Mouse (Mus musculus): ENCODE data around the gene Psma7. TPM values are rescaled to one million over a fixed set of nuclear protein-coding genes. Genes with fewer than 3 reads are reported as not detected.

Psma7 gene
- polyA plus RNA-seq, 1 experiment, result 254 TPM

DNA sequence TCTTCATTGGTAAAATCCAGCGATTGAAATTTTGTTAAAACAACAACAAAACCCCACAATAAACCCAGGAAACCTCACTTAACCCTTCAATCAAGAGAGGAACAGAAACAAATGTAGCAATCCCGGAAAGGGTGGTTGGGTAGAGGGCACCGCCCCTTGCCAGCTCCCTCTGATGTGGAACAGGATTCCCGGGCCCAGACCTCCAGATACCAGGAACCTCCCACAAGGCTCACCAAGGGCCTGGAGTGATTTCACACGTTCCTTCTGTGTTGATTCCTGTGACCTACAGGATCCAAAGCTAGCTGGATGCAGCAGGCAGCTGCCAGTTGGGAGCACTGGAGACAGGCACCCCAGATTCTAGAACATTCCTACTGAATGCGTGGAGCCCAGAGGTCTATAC, 1.8 kb downstream of the Psma7 start:
- H3K27ac ChIP-seq (ENCODE audit: insufficient read depth, low read length), result no peak overlapping the region
- H3K27me3 ChIP-seq (ENCODE audit: control insufficient read depth, insufficient read depth, low read length), result no peaks in the 10 kb centered on the region
- 35% methylated on average over 6 of the region's 6 CpGs for WGBS

GRCm38 (mm10) chr2:180034753-180035152, 7.5 kb downstream of the Psma7 start:
- Histone ChIP-seq H3K4me3 (replicated peaks; ENCODE audit: insufficient read depth, low read depth, low read length) (no peak overlapping the region), H3K4me1 (ENCODE audit: control insufficient read depth, insufficient read depth, low read length) (peaks cover 8% of the 10 kb centered on the region; the same call in 1 of the 2 replicates), H3K27ac (ENCODE audit: insufficient read depth, low read length) (no peak overlapping the region), H3K27me3 (ENCODE audit: control insufficient read depth, insufficient read depth, low read length) (no peaks in the 10 kb centered on the region)
- TF ChIP-seq CTCF (IDR thresholded peaks at IDR 0.05; ENCODE audit: borderline replicate concordance, insufficient read depth, low read depth, low read length), result no peak
- no peak for TF ChIP-seq POLR2A (IDR thresholded peaks at IDR 0.05; ENCODE audit: borderline replicate concordance, insufficient read depth, low read length)
- DNase-seq, result no peak
- WGBS, result 44% methylated on average over 5 of the region's 5 CpGs

More for the DNA sequence above, 1.8 kb downstream of the Psma7 start:
- H3K4me1 ChIP-seq (ENCODE audit: control insufficient read depth, insufficient read depth, low read length), result peaks cover 28% of the 10 kb centered on the region
- TF ChIP-seq CTCF (IDR thresholded peaks at IDR 0.05; ENCODE audit: borderline replicate concordance, insufficient read depth, low read depth, low read length) (no peak), POLR2A (IDR thresholded peaks at IDR 0.05; ENCODE audit: borderline replicate concordance, insufficient read depth, low read length) (no peak)
- peak overlapping the region; percentile 14 for H3K4me3 ChIP-seq (replicated peaks; ENCODE audit: insufficient read depth, low read depth, low read length)
- no peak for DNase-seq

DNA sequence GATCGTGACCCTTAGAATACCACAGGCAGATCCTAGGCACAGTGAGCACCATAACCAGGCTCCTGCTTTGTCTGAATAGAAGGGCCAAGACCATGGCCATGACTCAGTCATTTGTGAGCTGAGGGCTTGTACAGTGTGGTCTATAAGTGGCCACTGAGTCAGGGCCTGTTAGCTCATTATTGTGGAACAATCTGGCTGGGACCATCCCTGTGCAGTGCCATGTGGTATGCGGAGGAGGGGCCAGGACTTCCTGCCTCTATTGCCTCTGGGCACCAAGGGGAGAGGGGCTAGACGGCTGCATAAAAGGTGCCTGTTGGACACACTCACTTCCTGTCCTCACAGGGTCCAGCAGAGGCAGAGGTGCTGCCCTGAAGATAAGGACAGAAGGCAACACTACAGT, 8.3 kb downstream of the Psma7 start:
- no peak overlapping the region for H3K4me3 ChIP-seq (replicated peaks; ENCODE audit: insufficient read depth, low read depth, low read length)
- peaks cover 2% of the 10 kb centered on the region; the same call in 1 of the 2 replicates for H3K4me1 ChIP-seq (ENCODE audit: control insufficient read depth, insufficient read depth, low read length)
- TF ChIP-seq POLR2A (IDR thresholded peaks at IDR 0.05; ENCODE audit: borderline replicate concordance, insufficient read depth, low read length) (no peak), CTCF (IDR thresholded peaks at IDR 0.05; ENCODE audit: borderline replicate concordance, insufficient read depth, low read depth, low read length) (no peak)
- DNase-seq, result no peak
- no peaks in the 10 kb centered on the region for H3K27me3 ChIP-seq (ENCODE audit: control insufficient read depth, insufficient read depth, low read length)
- 64% methylated on average over 3 of the region's 3 CpGs for WGBS
- no peak overlapping the region for H3K27ac ChIP-seq (ENCODE audit: insufficient read depth, low read length)

- no peak for DNase-seq
- Histone ChIP-seq H3K27me3 (ENCODE audit: control insufficient read depth, insufficient read depth, low read length) (no peaks in the 10 kb centered on the region), H3K27ac (ENCODE audit: insufficient read depth, low read length) (no peak overlapping the region), H3K4me1 (ENCODE audit: control insufficient read depth, insufficient read depth, low read length) (peaks cover 11% of the 10 kb centered on the region), H3K4me3 (replicated peaks; ENCODE audit: insufficient read depth, low read depth, low read length) (no peak overlapping the region)
- TF ChIP-seq CTCF (IDR thresholded peaks at IDR 0.05; ENCODE audit: borderline replicate concordance, insufficient read depth, low read depth, low read length), result no peak
- no peak for TF ChIP-seq POLR2A (IDR thresholded peaks at IDR 0.05; ENCODE audit: borderline replicate concordance, insufficient read depth, low read length)
- 59% methylated on average over 3 of the region's 3 CpGs for WGBS
These were observed 9.3 kb downstream of the Psma7 start for GRCm38 (mm10) chr2:180032925-180033324.

DNA sequence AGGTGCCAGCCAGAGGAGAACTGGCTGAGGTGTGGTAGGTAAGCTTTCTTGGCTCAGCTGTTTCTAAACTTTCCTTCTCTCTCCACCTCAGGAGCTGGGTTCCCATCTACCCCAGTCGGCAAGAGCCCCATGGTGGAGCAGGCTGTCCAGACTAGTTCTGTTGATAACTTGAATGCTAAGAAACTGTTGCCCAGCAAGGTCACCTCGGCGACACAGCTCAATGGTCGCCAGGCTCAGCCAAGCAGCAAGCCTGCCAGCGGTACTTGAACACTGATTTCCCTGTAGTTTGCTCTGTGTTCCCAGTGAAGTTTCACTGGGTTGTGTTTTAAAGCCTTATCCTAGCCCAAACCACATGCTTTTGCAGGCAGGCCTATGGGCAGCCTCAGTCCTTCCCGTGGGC, 11.0 kb downstream of the Psma7 start:
- TF ChIP-seq CTCF (IDR thresholded peaks at IDR 0.05; ENCODE audit: borderline replicate concordance, insufficient read depth, low read depth, low read length), result no peak
- TF ChIP-seq POLR2A (IDR thresholded peaks at IDR 0.05; ENCODE audit: borderline replicate concordance, insufficient read depth, low read length), result no peak
- WGBS, result 67% methylated on average over 6 of the region's 6 CpGs
- no peak overlapping the region for H3K27ac ChIP-seq (ENCODE audit: insufficient read depth, low read length)
- no peaks in the 10 kb centered on the region for H3K27me3 ChIP-seq (ENCODE audit: control insufficient read depth, insufficient read depth, low read length)
- DNase-seq, result no peak
- peaks cover 21% of the 10 kb centered on the region for H3K4me1 ChIP-seq (ENCODE audit: control insufficient read depth, insufficient read depth, low read length)
- no peak overlapping the region for H3K4me3 ChIP-seq (replicated peaks; ENCODE audit: insufficient read depth, low read depth, low read length)

DNA sequence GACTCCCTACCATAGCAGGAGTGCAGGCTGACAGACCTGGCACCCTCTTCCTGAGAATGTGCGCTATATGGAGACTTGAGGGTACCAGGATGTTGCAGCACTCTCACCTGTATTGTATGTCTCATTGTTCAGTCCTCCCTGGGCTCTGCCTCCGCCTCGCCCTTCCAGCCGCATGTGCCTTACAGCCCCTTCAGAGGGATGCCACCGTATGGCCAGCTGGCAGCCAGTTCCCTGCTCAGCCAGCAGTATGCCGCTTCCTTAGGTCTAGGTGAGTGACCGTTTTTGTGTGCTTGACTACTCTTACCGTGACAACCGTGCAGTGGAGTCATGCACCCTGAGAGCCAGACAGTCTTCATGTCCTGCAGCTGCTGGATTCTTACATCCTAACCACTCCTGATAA, 14.5 kb downstream of the Psma7 start:
- Histone ChIP-seq H3K4me3 (replicated peaks; ENCODE audit: insufficient read depth, low read depth, low read length) (peak overlapping the region; percentile 46), H3K4me1 (ENCODE audit: control insufficient read depth, insufficient read depth, low read length) (peaks cover 21% of the 10 kb centered on the region), H3K27me3 (ENCODE audit: control insufficient read depth, insufficient read depth, low read length) (no peaks in the 10 kb centered on the region), H3K27ac (ENCODE audit: insufficient read depth, low read length) (no peak overlapping the region)
- peak in 1 of 2 experiments; percentile 38 for DNase-seq
- WGBS, result 11% methylated on average over 9 of the region's 9 CpGs
- TF ChIP-seq CTCF (IDR thresholded peaks at IDR 0.05; ENCODE audit: borderline replicate concordance, insufficient read depth, low read depth, low read length) (no peak), POLR2A (IDR thresholded peaks at IDR 0.05; ENCODE audit: borderline replicate concordance, insufficient read depth, low read length) (no peak)

- no peaks in the 10 kb centered on the region for H3K27me3 ChIP-seq (ENCODE audit: control insufficient read depth, insufficient read depth, low read length)
- peaks cover 29% of the 10 kb centered on the region for H3K4me1 ChIP-seq (ENCODE audit: control insufficient read depth, insufficient read depth, low read length)
- no peak for TF ChIP-seq CTCF (IDR thresholded peaks at IDR 0.05; ENCODE audit: borderline replicate concordance, insufficient read depth, low read depth, low read length)
- no peak for TF ChIP-seq POLR2A (IDR thresholded peaks at IDR 0.05; ENCODE audit: borderline replicate concordance, insufficient read depth, low read length)
- no peak overlapping the region for H3K27ac ChIP-seq (ENCODE audit: insufficient read depth, low read length)
- H3K4me3 ChIP-seq (replicated peaks; ENCODE audit: insufficient read depth, low read depth, low read length), result peak overlapping the region; percentile 91
- WGBS, result 3% methylated on average over 6 of the region's 6 CpGs
- no peak for DNase-seq
These were observed 16.4 kb downstream of the Psma7 start for GRCm38 (mm10) chr2:180025861-180026200.

- Histone ChIP-seq H3K4me3 (replicated peaks; ENCODE audit: insufficient read depth, low read depth, low read length) (peak overlapping the region; percentile 91), H3K27me3 (ENCODE audit: control insufficient read depth, insufficient read depth, low read length) (no peaks in the 10 kb centered on the region), H3K4me1 (ENCODE audit: control insufficient read depth, insufficient read depth, low read length) (peaks cover 34% of the 10 kb centered on the region), H3K27ac (ENCODE audit: insufficient read depth, low read length) (peak overlapping the region; percentile 73)
- WGBS, result under 1% methylated on average over 83 of the region's 84 CpGs
- no peak for TF ChIP-seq CTCF (IDR thresholded peaks at IDR 0.05; ENCODE audit: borderline replicate concordance, insufficient read depth, low read depth, low read length)
- no peak for TF ChIP-seq POLR2A (IDR thresholded peaks at IDR 0.05; ENCODE audit: borderline replicate concordance, insufficient read depth, low read length)
- DNase-seq, result peak in 1 of 2 experiments; percentile 65
These were observed 16.9 kb downstream of the Psma7 start for GRCm38 (mm10) chr2:180025135-180025860.

All from cerebellum, adult 2 months (tissue).